Mouse (Mus musculus): ENCODE measurements around the gene Pcbd1. TPM values are rescaled to one million over a fixed set of nuclear protein-coding genes. Genes with fewer than 3 reads are reported as not detected.

Pcbd1 gene
- under 1 TPM in 2 of 3 experiments, not detected in 1; 0.59 to 0.82 TPM for polyA plus RNA-seq (2017; shearing (Covaris generic))

DNA sequence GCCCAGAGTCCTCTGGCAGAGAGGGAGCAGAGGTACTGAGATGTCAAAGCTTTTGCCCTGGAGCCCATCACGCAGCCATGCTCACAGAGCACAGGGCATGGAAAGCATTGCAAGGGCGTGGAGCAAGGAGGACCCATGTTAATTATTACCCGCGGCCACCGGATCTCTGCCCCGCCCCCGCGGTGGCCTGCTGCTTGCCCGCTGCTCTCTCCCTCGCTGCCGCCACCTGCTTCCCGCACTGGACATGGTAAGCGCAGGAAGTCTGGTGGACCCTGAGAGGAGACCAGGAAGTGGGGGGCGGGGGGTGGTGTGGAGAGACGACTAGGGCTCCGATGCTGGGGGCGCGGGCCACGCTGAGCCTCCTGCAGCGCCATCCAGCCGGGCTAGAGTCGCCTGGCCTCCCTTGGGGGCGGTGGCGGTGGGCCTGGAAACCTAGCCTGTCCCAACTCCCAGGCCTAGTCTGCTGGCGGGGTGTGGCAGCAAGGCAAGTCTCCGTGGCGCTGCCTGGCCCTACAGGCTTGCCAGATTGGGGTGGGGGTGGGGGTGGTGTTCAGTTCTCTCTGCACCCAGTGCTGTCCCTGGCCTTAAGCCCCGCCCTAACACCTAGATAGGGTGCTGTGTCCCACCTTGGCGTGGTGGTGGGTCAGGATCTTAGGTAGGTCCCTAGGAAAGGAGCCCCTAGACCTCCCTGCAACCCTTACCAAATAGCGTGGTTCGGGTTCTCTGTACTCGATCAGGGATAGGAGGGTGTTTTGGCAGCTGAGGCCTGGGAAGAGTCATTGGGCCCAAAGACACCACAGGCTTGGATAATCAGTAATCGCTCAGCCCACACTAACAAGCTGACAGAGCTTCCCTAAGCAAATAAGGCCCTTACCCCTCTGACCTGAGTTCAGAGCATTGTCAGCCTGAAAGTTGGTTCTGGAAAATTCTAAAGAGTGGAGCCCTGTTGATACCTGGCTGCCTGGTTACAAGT, at the start of gene Pcbd1:
Pcbd1 (plus strand) TSS at position 162 of the 973 bp plus-strand sequence.
- no peak for ATAC-seq

DNA sequence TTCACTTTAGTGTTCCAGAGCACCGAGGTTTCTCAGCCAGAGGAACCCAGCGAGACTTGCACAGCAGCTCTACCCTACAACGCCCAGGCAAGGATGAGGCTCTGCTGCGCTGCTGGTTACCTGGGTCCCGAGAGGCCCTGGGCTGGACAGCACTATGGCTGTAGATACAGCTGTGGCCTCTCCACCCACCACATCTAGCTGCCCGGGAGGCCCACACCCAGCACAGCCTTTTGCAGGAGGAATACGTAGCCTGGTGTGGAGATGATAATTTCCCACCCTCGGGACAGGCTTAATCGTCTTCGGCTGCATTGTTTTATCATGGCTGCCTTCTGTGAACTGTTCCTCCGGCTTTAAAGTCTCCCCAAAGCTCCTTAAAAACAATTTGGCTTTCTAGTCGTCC, 49.5 kb upstream of the Pcbd1 start:
- ATAC-seq, result no peak

- no peak for ATAC-seq
Observed at GRCm38 (mm10) chr10:61045081-61045480, 44.0 kb upstream of the Pcbd1 start.

DNA sequence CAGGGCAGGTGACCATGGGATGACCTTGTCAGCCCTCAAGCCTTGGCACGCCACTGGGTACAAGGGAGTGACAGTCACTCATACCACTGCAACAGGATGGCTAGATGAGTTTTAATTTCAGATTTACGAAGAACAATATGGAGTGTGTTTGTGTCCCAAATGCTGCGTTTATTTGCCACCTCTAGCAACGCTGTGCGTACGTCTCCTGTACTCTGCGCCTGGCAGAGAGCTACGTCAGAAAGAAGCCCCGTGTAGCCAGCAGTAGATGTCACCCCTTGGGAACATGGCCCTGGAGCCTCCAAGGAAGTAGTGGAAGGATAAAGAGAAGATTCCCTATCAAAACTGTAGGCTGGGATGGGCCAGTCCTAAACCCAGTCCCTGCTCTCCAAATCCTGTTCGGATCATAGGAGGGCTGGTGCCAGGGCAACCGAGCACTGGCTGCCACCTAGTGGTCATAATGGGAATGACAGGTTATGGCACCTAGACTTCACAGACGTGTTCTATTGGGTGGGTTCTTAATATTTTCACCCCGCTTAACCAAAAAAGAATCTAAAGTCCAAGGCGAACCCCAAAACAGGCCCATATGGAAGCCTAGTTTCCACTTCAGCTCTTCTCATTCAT, 37.0 kb upstream of the Pcbd1 start:
- ATAC-seq, result no peak

DNA sequence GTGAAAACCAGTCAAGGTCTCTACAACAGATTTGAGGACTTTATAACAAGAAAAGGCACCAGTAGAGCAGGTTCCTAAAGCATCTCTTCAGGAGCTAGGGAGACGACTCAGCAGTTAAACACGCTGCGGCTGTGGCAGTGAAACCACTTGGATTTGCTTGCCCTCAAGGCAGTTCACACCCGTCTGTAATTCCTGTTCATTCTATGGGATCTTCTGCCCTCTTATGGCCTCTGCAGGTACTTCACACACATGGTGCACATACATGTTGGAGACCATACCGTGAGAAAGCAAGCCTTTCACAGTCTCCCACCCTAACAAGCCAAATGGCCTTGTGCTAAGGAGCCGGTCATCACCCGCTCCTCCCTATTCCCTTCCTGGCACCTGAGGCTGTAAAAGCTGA, 32.5 kb upstream of the Pcbd1 start:
- no peak for ATAC-seq

GRCm38 (mm10) chr10:61059101-61059500, 30.0 kb upstream of the Pcbd1 start:
- ATAC-seq, result no peak

- ATAC-seq, result no peak
Observed at GRCm38 (mm10) chr10:61059543-61060110, 29.5 kb upstream of the Pcbd1 start.

DNA sequence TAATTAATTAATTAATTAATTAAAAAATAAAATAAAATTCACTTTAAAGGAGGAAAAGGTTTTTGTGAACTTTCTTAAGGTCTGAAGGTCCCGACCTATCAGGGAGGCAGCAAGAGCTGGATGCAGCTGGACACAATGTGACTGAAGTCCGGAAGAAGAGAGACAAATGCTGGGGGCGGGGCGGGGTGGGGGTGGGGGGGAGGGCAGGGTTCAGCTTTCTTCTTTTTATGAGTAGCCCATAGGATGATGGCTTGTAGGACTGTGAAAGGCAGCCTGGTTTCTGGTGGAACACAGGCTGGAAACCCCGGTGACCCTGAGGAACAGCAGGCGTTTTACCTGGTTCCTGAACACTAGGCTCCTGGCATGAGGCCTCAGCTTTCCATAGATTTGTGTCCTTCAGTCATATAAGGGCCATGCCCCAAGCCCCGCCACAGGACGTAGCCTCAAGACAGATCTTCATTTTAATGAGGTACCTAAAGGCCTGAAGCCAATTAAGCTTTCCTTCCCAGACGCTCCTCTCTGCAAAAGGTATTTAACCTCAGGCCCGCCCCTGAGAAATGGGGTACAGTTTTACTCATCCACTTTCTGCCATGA, 25.8 kb upstream of the Pcbd1 start:
- ATAC-seq, result no peak

DNA sequence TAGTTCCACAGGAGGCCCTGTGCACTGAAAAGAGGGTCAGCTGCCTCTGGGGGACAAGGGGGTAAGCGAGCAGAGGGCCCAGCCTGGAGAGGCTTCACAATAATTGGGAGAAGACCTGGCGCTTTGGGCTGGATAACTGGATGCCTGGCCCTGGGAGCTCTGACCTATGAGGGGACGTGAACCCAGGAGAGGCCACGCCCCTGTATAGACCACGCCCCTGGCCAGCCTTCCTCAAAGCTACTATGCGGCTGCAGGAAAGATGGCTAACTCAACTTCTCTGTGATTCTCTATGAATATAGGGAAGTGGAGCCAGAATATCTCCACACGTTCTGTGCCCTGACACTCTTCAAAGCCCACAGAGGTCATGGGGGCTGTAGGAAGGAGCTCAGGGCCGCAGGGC, 24.5 kb upstream of the Pcbd1 start:
- no peak for ATAC-seq

- no peak for ATAC-seq
Observed at GRCm38 (mm10) chr10:61065287-61066005, 23.7 kb upstream of the Pcbd1 start.

GRCm38 (mm10) chr10:61068436-61069192, 20.5 kb upstream of the Pcbd1 start:
- peak; percentile 43 for ATAC-seq

GRCm38 (mm10) chr10:61069248-61069647, 19.9 kb upstream of the Pcbd1 start:
- ATAC-seq, result no peak

DNA sequence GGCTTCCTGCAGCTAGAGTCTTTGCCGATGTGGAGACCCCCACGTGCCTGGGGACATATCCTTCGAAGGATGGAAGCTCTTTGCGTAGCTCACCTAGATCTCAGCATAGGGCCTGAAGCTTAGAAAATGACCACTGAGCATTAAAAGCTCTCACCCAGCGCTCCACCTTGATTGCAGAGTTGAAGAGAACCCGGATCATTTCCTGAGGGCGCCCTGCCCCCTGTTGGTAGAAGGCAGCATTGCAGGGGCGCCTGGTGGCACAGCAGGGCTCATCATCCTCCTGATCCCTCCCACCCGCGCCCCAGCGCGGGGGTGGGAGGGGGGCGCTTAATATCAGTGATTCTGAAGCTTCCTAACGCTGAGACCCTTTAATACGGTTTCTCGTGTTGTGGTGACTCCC, 16.8 kb upstream of the Pcbd1 start:
- ATAC-seq, result no peak

DNA sequence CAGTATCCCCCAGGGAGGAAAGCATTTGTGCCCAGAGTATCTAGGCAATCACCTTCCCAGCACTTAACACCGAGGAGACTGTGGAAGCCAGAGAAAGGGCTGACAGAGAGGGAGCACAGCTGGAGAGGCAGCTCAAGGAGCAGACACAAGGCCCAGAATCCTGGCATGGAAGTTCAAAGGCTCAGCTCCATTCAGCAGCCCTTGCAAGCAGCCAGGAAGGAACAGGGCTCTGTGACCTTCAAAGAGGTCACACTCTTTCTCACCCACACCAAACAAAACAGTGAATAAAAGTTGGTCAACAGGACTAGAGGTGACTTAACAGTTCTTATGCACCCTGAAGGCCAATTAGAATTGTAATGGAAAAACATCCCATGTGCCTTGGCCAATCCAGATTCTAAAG, 14.5 kb upstream of the Pcbd1 start:
- no peak for ATAC-seq

DNA sequence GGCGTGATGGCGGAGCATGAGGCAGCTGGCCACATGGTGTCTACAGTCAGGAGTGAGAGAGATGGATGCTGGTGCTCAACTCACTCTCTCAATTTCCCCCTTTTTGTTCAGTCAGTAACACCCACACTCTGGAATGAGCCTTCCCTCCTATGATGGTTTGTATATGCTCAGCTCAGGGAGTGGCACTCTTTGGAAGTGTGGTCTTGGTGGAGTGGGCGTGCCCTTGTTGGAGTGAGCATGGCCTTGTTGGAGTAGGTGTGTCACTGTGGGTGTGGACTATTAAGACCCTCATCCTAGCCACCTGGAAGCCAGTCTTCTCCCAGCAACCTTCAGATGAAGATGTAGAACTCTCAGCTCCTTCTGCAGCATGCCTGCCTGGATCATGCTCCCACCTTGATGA, 13.5 kb upstream of the Pcbd1 start:
- no peak for ATAC-seq

DNA sequence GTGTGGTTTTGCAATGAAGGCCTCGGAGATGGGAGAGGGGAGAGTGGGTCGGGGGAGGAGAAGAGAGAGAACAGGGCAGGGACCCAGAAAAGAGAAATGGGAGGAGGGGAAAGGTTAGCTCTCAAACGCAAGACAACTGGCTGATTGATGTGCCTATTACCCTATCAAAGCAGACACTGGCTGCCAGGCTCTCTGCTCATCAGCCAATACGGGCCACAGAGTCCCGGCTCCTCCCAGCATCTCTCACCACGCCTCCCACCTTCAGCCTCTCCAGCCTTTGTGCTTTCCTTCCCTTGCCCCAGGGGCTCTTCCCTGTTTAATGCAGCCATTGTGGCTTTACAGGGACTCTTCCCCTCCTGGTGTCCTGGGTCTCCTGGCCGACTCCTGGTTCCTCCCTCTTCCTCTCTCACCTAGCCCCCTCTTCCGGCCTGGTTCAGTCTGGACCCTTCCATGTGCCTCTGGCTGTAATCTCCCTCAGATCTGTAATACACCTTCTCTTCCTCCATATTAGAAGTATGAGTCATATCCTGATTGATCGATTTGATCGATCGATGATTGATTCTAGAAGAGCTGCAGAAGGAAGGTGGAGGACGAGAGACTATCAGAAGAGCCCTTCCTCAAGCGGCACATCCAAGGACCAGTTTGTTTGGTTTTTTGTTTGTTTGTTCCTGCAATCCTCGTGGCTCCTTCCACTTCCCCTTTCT, 8.8 kb upstream of the Pcbd1 start:
- peak; percentile 61 for ATAC-seq

GRCm38 (mm10) chr10:61080931-61081255, 8.2 kb upstream of the Pcbd1 start:
- no peak for ATAC-seq

DNA sequence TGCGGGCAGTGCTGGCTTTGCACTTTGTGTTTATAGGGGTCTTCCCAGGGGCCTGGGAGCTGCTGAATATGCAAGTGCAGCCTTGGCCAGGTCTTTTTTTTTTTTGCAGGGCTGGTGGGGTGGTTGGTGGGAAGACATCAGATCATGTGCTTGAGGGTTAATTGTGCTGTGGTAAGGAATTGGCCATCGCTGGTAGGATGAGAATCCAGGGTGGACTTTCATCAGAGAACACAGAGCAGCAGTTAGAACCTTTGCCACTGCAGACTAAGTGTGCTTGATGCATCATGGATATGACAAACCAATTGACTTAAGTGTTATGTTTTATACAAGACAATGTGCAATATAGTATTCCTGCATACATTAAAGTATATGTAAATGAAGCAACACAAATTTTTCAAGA, 3.8 kb upstream of the Pcbd1 start:
- ATAC-seq, result no peak

GRCm38 (mm10) chr10:61086502-61086901, 2.6 kb upstream of the Pcbd1 start:
- ATAC-seq, result no peak

DNA sequence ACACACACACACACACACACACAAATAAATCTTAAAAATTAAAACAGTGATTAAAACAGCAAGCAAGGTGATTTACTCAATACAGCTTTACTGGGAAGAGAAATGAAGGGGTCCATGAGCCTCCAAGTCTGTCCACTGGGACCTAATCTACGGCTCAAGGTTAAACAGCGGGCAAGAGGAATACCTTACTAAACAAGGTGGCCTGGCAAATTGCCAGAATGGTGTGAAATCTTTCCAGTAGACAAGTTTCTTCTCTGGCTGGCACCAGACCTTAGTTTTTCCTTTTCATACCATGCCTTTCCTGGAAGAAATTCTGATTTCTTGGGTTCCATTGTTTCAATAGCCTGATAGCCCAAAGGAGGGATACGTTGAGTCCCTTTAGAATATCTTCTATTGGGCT, 663 bp upstream of the Pcbd1 start:
- ATAC-seq, result no peak

DNA sequence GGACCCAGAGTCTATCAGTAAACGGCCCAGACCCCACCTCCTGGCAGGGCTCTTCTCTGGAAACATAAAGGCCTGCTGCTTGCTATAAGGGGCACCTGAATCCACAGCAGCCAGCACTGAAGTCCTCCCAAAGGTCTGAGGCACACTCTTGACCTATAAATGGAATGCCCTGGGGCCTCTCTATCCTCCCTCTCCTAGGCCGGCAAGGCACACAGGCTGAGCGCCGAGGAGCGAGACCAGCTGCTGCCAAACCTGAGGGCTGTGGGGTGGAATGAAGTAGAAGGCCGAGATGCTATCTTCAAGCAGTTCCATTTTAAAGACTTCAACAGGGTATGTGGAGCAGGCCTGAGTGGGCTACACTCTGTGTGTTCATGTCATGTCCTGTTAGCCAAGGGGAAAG, 2.7 kb downstream of the Pcbd1 start:
- ATAC-seq, result no peak
